Mouse (Mus musculus) MEL (cell line): ENCODE measurements around the gene Ngrn.

ENCODE experiments used
- BHLHE40 ChIP-seq: IDR thresholded peaks from 2 replicates; pipeline ENCODE4 v1.6.1; 2012; ENCODE audit warnings: low read depth, mild to moderate bottlenecking, inconsistent platforms, low read length, improper control_type of control experiment, borderline replicate concordance
- CTCF ChIP-seq, 3 experiments: IDR thresholded peaks in 2 of 3; conservative IDR thresholded peaks in 1 of 3; 2 replicates each; pipeline ENCODE4 v1.5.1; 2011 to 2012; ENCODE audit warnings: low read length in 3 of 3, low read depth in 2 of 3, mild to moderate bottlenecking in 2 of 3, improper control_type of control experiment in 1 of 3, inconsistent platforms in 1 of 3, mixed read lengths in 1 of 3, moderate library complexity in 1 of 3; ENCODE audit not compliant: control insufficient read depth in 1 of 3, insufficient read depth in 1 of 3, poor library complexity in 1 of 3, severe bottlenecking in 1 of 3
- GATA1 ChIP-seq: IDR thresholded peaks from 2 replicates; pipeline ENCODE4 v1.6.1; 2011; ENCODE audit warnings: low read depth, low read length, improper control_type of control experiment
- MAZ ChIP-seq: IDR thresholded peaks from 2 replicates; pipeline ENCODE4 v1.6.1; 2012; ENCODE audit warnings: low read depth, mild to moderate bottlenecking, inconsistent platforms, low read length, improper control_type of control experiment
- NELFE ChIP-seq: IDR thresholded peaks from 2 replicates; pipeline ENCODE4 v1.6.1; 2011; ENCODE audit warnings: low read depth, low read length, improper control_type of control experiment
- POLR2A ChIP-seq, 2 experiments: IDR thresholded peaks; 2 replicates each; pipeline ENCODE4 v1.6.1; 2011 to 2012; ENCODE audit warnings: low read length in 2 of 2, mild to moderate bottlenecking in 2 of 2, control low read depth in 1 of 2, improper control_type of control experiment in 1 of 2, low read depth in 1 of 2, moderate library complexity in 1 of 2; ENCODE audit not compliant: control insufficient read depth in 1 of 2, insufficient read depth in 1 of 2, poor library complexity in 1 of 2
- TBP ChIP-seq: IDR thresholded peaks from 2 replicates; pipeline ENCODE4 v1.8.0; 2011; ENCODE audit warnings: low read depth, low read length, improper control_type of control experiment
- ZC3H11A ChIP-seq: IDR thresholded peaks from 2 replicates; pipeline ENCODE4 v1.6.1; 2012; ENCODE audit warnings: low read depth, mild to moderate bottlenecking, inconsistent platforms, low read length, improper control_type of control experiment

DNA sequence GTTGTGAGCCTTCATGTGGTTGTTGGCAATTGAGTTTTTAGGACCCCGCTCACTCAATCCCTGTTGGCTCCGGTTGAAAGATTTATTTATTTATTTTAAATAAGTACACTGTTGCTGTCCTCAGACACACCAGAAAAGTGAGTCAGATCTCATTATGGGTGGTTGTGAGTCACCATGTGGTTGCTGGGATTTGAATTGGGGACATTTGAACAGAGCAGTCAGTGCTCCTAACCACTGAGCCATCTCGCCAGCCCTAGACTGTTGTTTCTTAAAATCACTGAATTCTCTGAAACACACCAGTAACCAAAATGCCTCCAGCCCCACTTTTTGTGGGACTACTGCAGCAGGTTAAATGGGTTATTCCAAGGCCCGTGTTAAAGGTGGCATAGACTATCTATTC lies 37.7 kb downstream of the Ngrn start:
- TF ChIP-seq MAZ (no peak), GATA1 (no peak), BHLHE40 (no peak), ZC3H11A (no peak), POLR2A (IDR thresholded peaks at IDR 0.05; ENCODE audit: control insufficient read depth in 1 of 2, insufficient read depth in 1 of 2, low read depth in 1 of 2, low read length in 2 of 2, poor library complexity in 1 of 2) (no peak), TBP (no peak), NELFE (no peak), CTCF (IDR thresholded peaks at IDR 0.05 in 2 of 3, conservative IDR thresholded peaks at IDR 0.05 in 1 of 3; ENCODE audit: control insufficient read depth in 1 of 3, insufficient read depth in 1 of 3, low read depth in 2 of 3, low read length in 3 of 3, poor library complexity in 1 of 3, severe bottlenecking in 1 of 3) (no peak)
